Mouse (Mus musculus) lung, embryonic 14.5 days (tissue): ENCODE data around the gene Naaladl2. TPM values are rescaled to one million over a fixed set of nuclear protein-coding genes. Genes with fewer than 3 reads are reported as not detected.
"Not testable (repeated sequence)": the region's sequence is repeated elsewhere in the genome, so short reads cannot be mapped to it uniquely, and the experiment has no call there.

Experiments used
- ATAC-seq: fragments of 200-750 bp; cut with Nextera tagmentation; 2 replicates; pipeline ENCODE4 v1.8.0; 2017; ENCODE audit warnings: mild to moderate bottlenecking, moderate TSS enrichment, moderate library complexity; ENCODE audit not compliant: insufficient read depth
- DNase-seq: peaks from one replicate; pipeline ENCODE4 v3.0.0-alpha.2; 2015
- H3K27ac ChIP-seq: fragments of 300-500 bp; sonication (generic); 2 replicates; pipeline ENCODE4 v1.5.1; 2014; ENCODE audit warnings: low read depth, mild to moderate bottlenecking, moderate library complexity
- H3K27me3 ChIP-seq: fragments of 300-500 bp; sonication (generic); 2 replicates; pipeline ENCODE4 v1.6.1; 2014; ENCODE audit warnings: low read length, control low read depth; ENCODE audit not compliant: insufficient read depth
- H3K36me3 ChIP-seq: fragments of 300-500 bp; sonication (generic); 2 replicates; pipeline ENCODE4 v1.6.1; 2014; ENCODE audit warnings: control low read depth; ENCODE audit not compliant: insufficient read depth
- H3K4me1 ChIP-seq: fragments of 300-500 bp; sonication (generic); 2 replicates; pipeline ENCODE4 v1.6.1; 2014; ENCODE audit warnings: antibody characterized with exemption, control low read depth; ENCODE audit not compliant: insufficient read depth
- H3K4me2 ChIP-seq: fragments of 300-500 bp; sonication (generic); 2 replicates; pipeline ENCODE4 v1.6.1; 2014; ENCODE audit warnings: mild to moderate bottlenecking
- H3K4me3 ChIP-seq: fragments of 300-500 bp; sonication (generic); 2 replicates; pipeline ENCODE4 v1.5.1; 2014; ENCODE audit warnings: low read depth, low read length
- H3K9ac ChIP-seq: fragments of 300-500 bp; sonication (generic); 2 replicates; pipeline ENCODE4 v1.6.1; 2014
- H3K9me3 ChIP-seq: fragments of 300-500 bp; sonication (generic); 2 replicates; pipeline ENCODE4 v1.6.1; 2016; ENCODE audit warnings: low read depth, low read length, control low read depth
- CTCF ChIP-seq: IDR thresholded peaks from 2 replicates; pipeline ENCODE4 v1.5.1; 2016; ENCODE audit warnings: antibody characterized with exemption, low read depth
- WGBS: fragments of 180-500 bp; shearing (Covaris S2); extraction: QIAGEN DNeasy Blood & Tissue Kit; methylation state at CpG from one replicate; pipeline ENCODE4 v1.1.7; 2014; 5-methylcytosine and 5-hydroxymethylcytosine counted together
- polyA plus RNA-seq: library from polyadenylated mRNA; unstranded; fragments of >200 nt; fragmentation: Nextera tagmentation; extraction: Ambion mirVana; gene quantifications from 2 replicates; pipeline ENCODE4 v1.2.1, GENCODE M21; 2014

The Naaladl2 gene
- polyA plus RNA-seq, 1 experiment from 2014 or later = 1.8 TPM

- Histone ChIP-seq H3K36me3 (no peaks in the 10 kb centered on the region), H3K9me3 (no peaks in the 10 kb centered on the region), H3K9ac (no peak overlapping the region), H3K4me3 (no peak overlapping the region), H3K4me1 (no peaks in the 10 kb centered on the region), H3K4me2 (no peak overlapping the region), H3K27me3 (no peaks in the 10 kb centered on the region), H3K27ac (no peak overlapping the region)
- no peak for DNase-seq
- no peak for ATAC-seq
- no peak for TF ChIP-seq CTCF
- 71% methylated on average over 4 of the region's 4 CpGs for WGBS
Measured at GRCm38 (mm10) chr3:25063217-25063616, 80.8 kb downstream of the Naaladl2 start.

GRCm38 (mm10) chr3:25052975-25053374 lies 91.1 kb downstream of the Naaladl2 start:
- H3K9ac ChIP-seq = no peak overlapping the region
- TF ChIP-seq CTCF = no peak
- H3K27me3 ChIP-seq = no peaks in the 10 kb centered on the region
- no peak overlapping the region for H3K4me2 ChIP-seq
- DNase-seq (no peak), ATAC-seq (no peak)
- no peaks in the 10 kb centered on the region for H3K9me3 ChIP-seq
- H3K36me3 ChIP-seq = no peaks in the 10 kb centered on the region
- H3K4me3 ChIP-seq = no peak overlapping the region
- H3K27ac ChIP-seq = no peak overlapping the region
- no peaks in the 10 kb centered on the region for H3K4me1 ChIP-seq
- WGBS = 27% methylated on average over 2 of the region's 2 CpGs

GRCm38 (mm10) chr3:25019972-25020371 lies 124.1 kb downstream of the Naaladl2 start:
- Histone ChIP-seq H3K4me1 (no peaks in the 10 kb centered on the region), H3K36me3 (no peaks in the 10 kb centered on the region), H3K9ac (no peak overlapping the region), H3K4me2 (no peak overlapping the region), H3K27me3 (no peaks in the 10 kb centered on the region), H3K9me3 (no peaks in the 10 kb centered on the region), H3K27ac (no peak overlapping the region), H3K4me3 (no peak overlapping the region)
- no peak for DNase-seq
- WGBS = 45% methylated on average over 5 of the region's 5 CpGs
- TF ChIP-seq CTCF = no peak
- no peak for ATAC-seq

DNA sequence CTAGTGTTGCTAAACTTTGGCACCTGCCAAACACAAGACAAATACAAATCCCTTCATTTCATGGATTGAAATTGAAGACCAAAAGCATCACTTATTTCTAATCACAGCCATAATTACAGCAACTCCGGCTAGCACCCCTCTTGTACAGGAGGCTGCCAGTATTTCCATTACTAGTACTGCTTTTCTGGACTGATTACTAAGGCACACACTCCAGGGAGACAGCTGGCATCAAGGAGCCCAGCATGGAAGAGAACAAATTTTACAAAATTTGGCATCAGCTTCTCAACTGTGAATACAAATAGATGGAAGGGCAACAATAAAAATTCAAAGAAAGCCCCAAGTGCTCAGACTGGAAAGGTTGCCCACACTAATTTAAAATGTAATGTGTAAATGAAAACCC lies 133.3 kb downstream of the Naaladl2 start:
- WGBS = 95% methylated on average over 1 of the region's 1 CpGs
- no peaks in the 10 kb centered on the region for H3K4me1 ChIP-seq
- no peak for DNase-seq
- no peak for ATAC-seq
- no peak overlapping the region for H3K4me2 ChIP-seq
- TF ChIP-seq CTCF = no peak
- H3K9me3 ChIP-seq = no peaks in the 10 kb centered on the region
- no peak overlapping the region for H3K27ac ChIP-seq
- H3K4me3 ChIP-seq = no peak overlapping the region
- H3K36me3 ChIP-seq = no peaks in the 10 kb centered on the region
- H3K27me3 ChIP-seq = no peaks in the 10 kb centered on the region
- no peak overlapping the region for H3K9ac ChIP-seq

GRCm38 (mm10) chr3:25006802-25007201 lies 137.3 kb downstream of the Naaladl2 start:
- not testable (repeated sequence) for DNase-seq, ATAC-seq, H3K9ac ChIP-seq, H3K27me3 ChIP-seq, H3K9me3 ChIP-seq, H3K36me3 ChIP-seq, H3K27ac ChIP-seq, H3K4me2 ChIP-seq, H3K4me1 ChIP-seq, H3K4me3 ChIP-seq
- WGBS = 60% methylated on average over 2 of the region's 2 CpGs

- Histone ChIP-seq H3K36me3 (no peaks in the 10 kb centered on the region), H3K9ac (no peak overlapping the region), H3K27ac (no peak overlapping the region), H3K9me3 (no peaks in the 10 kb centered on the region), H3K4me1 (no peaks in the 10 kb centered on the region), H3K4me2 (no peak overlapping the region), H3K4me3 (no peak overlapping the region), H3K27me3 (no peaks in the 10 kb centered on the region)
- ATAC-seq = no peak
- WGBS = 54% methylated on average over 2 of the region's 2 CpGs
- no peak for DNase-seq
- TF ChIP-seq CTCF = no peak
Measured at GRCm38 (mm10) chr3:24992577-24992976, 151.5 kb downstream of the Naaladl2 start.

GRCm38 (mm10) chr3:24992078-24992477 lies 152.0 kb downstream of the Naaladl2 start:
- TF ChIP-seq CTCF = no peak
- Histone ChIP-seq H3K36me3 (no peaks in the 10 kb centered on the region), H3K9ac (no peak overlapping the region), H3K4me2 (no peak overlapping the region), H3K4me1 (no peaks in the 10 kb centered on the region), H3K9me3 (no peaks in the 10 kb centered on the region), H3K4me3 (no peak overlapping the region), H3K27me3 (no peaks in the 10 kb centered on the region), H3K27ac (no peak overlapping the region)
- DNase-seq (no peak), ATAC-seq (no peak)
- 71% methylated on average over 3 of the region's 3 CpGs for WGBS

DNA sequence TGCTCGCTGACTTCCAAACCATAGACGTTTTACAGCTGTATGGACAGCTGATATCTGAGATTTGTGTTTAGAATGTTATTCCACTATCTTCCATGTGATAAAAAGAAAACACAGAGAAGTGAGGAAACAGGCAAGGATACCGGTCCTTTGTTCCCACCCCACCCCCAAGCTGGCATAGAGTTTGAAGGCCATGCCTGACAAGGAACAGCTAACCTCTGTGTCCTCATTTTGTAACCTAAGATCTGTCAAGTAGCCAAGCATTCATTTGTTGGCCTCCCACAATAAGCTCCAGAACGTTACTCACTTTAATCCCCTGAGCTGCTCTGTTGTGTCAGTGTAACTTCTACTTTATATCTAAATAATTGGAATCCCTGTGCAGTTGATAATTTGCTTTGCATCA lies 161.9 kb downstream of the Naaladl2 start:
- no peak for TF ChIP-seq CTCF
- no peaks in the 10 kb centered on the region for H3K4me1 ChIP-seq
- no peak overlapping the region for H3K4me3 ChIP-seq
- H3K27ac ChIP-seq = no peak overlapping the region
- H3K9me3 ChIP-seq = no peaks in the 10 kb centered on the region
- no peak overlapping the region for H3K4me2 ChIP-seq
- whole genome bisulfite sequencing = 53% methylated on average over 4 of the region's 4 CpGs
- no peak overlapping the region for H3K9ac ChIP-seq
- H3K27me3 ChIP-seq = no peaks in the 10 kb centered on the region
- DNase-seq = no peak
- no peak for ATAC-seq
- no peaks in the 10 kb centered on the region for H3K36me3 ChIP-seq
